Mouse (Mus musculus) hindbrain, embryonic 14.5 days (tissue): Measurements from ENCODE around the gene Dysf. TPM values are rescaled to one million over a fixed set of nuclear protein-coding genes. Genes with fewer than 3 reads are reported as not detected.

Experiments used
- ATAC-seq: fragments of 200-750 bp; cut with Nextera tagmentation; 2 replicates; pipeline ENCODE4 v1.8.0; 2017; ENCODE audit warnings: moderate number of reproducible peaks, mild to moderate bottlenecking, moderate TSS enrichment, moderate library complexity; ENCODE audit not compliant: low FRiP score
- DNase-seq: peaks from one replicate; pipeline ENCODE4 v3.0.0-alpha.2; 2015; ENCODE audit warnings: low spot score
- H3K27ac ChIP-seq: fragments of 300-500 bp; sonication (generic); 2 replicates; pipeline ENCODE4 v1.5.1; 2014; ENCODE audit warnings: mild to moderate bottlenecking, moderate library complexity
- H3K27me3 ChIP-seq: fragments of 300-500 bp; sonication (generic); 2 replicates; pipeline ENCODE4 v1.6.1; 2014; ENCODE audit warnings: mild to moderate bottlenecking, low read length, mixed read lengths; ENCODE audit not compliant: control insufficient read depth, insufficient read depth
- H3K36me3 ChIP-seq: fragments of 300-500 bp; sonication (generic); replicated peaks from 2 replicates; pipeline ENCODE4 v1.6.1; 2014; ENCODE audit not compliant: control insufficient read depth, insufficient read depth
- H3K4me1 ChIP-seq: fragments of 300-500 bp; sonication (generic); replicated peaks from 2 replicates; pipeline ENCODE4 v1.6.1; 2014; ENCODE audit warnings: antibody characterized with exemption, low read length, mixed read lengths; ENCODE audit not compliant: control insufficient read depth, insufficient read depth
- H3K4me2 ChIP-seq: fragments of 300-500 bp; sonication (generic); replicated peaks from 2 replicates; pipeline ENCODE4 v1.6.1; 2014; ENCODE audit warnings: mild to moderate bottlenecking, moderate library complexity
- H3K4me3 ChIP-seq: fragments of 300-500 bp; sonication (generic); replicated peaks from 2 replicates; pipeline ENCODE4 v1.5.1; 2014; ENCODE audit warnings: mild to moderate bottlenecking, low read length
- H3K9ac ChIP-seq: fragments of 300-500 bp; sonication (generic); 2 replicates; pipeline ENCODE4 v1.6.1; 2014
- H3K9me3 ChIP-seq: fragments of 300-500 bp; sonication (generic); 2 replicates; pipeline ENCODE4 v1.6.1; 2016; ENCODE audit warnings: low read length; ENCODE audit not compliant: control insufficient read depth
- WGBS: fragments of 180-500 bp; shearing (Covaris S2); extraction: QIAGEN DNeasy Blood & Tissue Kit; methylation state at CpG from one replicate; pipeline ENCODE4 v1.1.7; 2014; 5-methylcytosine and 5-hydroxymethylcytosine counted together
- polyA plus RNA-seq: library from polyadenylated mRNA; unstranded; fragments of >200 nt; fragmentation: Nextera tagmentation; extraction: Ambion mirVana; gene quantifications from 2 replicates; pipeline ENCODE4 v1.2.1, GENCODE M21; 2014

Gene Dysf
- polyA plus RNA-seq, 1 experiment from 2014 or later = 3.3 TPM

- H3K27ac ChIP-seq = no peak overlapping the region
- ATAC-seq (no peak), DNase-seq (no peak)
- H3K36me3 ChIP-seq = no peaks in the 10 kb centered on the region
- H3K4me1 ChIP-seq = no peaks in the 10 kb centered on the region
- no peak overlapping the region for H3K9ac ChIP-seq
- WGBS = 90% methylated on average over 9 of the region's 9 CpGs
- no peak overlapping the region for H3K4me3 ChIP-seq
- H3K27me3 ChIP-seq = no peaks in the 10 kb centered on the region
- H3K4me2 ChIP-seq = no peak overlapping the region
- 0 out of 2 replicates have a peak, but pooled peaks cover 2% of the 10 kb centered on the region for H3K9me3 ChIP-seq
Observed at GRCm38 (mm10) chr6:84094536-84094935, 86.1 kb downstream of the Dysf start.

- no peak overlapping the region for H3K9ac ChIP-seq
- no peaks in the 10 kb centered on the region for H3K36me3 ChIP-seq
- H3K4me3 ChIP-seq = no peak overlapping the region
- no peaks in the 10 kb centered on the region for H3K9me3 ChIP-seq
- DNase-seq = peak; percentile 92
- no peaks in the 10 kb centered on the region for H3K27me3 ChIP-seq
- no peak overlapping the region for H3K4me2 ChIP-seq
- H3K27ac ChIP-seq = no peak overlapping the region
- ATAC-seq = no peak
- H3K4me1 ChIP-seq = no peaks in the 10 kb centered on the region
- 20% methylated on average over 7 of the region's 7 CpGs for WGBS
Observed at GRCm38 (mm10) chr6:84094998-84095397, 86.6 kb downstream of the Dysf start.

- no peaks in the 10 kb centered on the region for H3K4me1 ChIP-seq
- no peak overlapping the region for H3K27ac ChIP-seq
- no peaks in the 10 kb centered on the region for H3K27me3 ChIP-seq
- H3K36me3 ChIP-seq = no peaks in the 10 kb centered on the region
- no peak overlapping the region for H3K9ac ChIP-seq
- WGBS = 10% methylated on average over 7 of the region's 7 CpGs
- no peaks in the 10 kb centered on the region for H3K9me3 ChIP-seq
- ATAC-seq (peak; percentile 64), DNase-seq (peak; percentile 98)
- no peak overlapping the region for H3K4me2 ChIP-seq
- H3K4me3 ChIP-seq = no peak overlapping the region
Observed at GRCm38 (mm10) chr6:84095882-84096281, 87.5 kb downstream of the Dysf start.

- H3K27me3 ChIP-seq = 0 out of 2 replicates have a peak, but pooled peaks cover 3% of the 10 kb centered on the region
- H3K9ac ChIP-seq = no peak overlapping the region
- ATAC-seq (no peak), DNase-seq (no peak)
- H3K27ac ChIP-seq = no peak overlapping the region
- peaks cover 16% of the 10 kb centered on the region; the same call in 1 of the 2 replicates for H3K4me1 ChIP-seq
- H3K4me3 ChIP-seq = no peak overlapping the region
- no peaks in the 10 kb centered on the region for H3K9me3 ChIP-seq
- no peak overlapping the region for H3K4me2 ChIP-seq
- no peaks in the 10 kb centered on the region for H3K36me3 ChIP-seq
- 56% methylated on average over 15 of the region's 15 CpGs for WGBS
Observed at GRCm38 (mm10) chr6:84102002-84102401, 93.6 kb downstream of the Dysf start.

- 3% methylated on average over 40 of the region's 40 CpGs for WGBS
- H3K27ac ChIP-seq = peak overlapping the region; percentile 72; the same call in 1 of the 2 replicates
- peaks cover 16% of the 10 kb centered on the region; the same call in 1 of the 2 replicates for H3K4me1 ChIP-seq
Observed at GRCm38 (mm10) chr6:84105148-84106022, 97.0 kb downstream of the Dysf start.

GRCm38 (mm10) chr6:84106082-84106481 lies 97.7 kb downstream of the Dysf start:
- H3K36me3 ChIP-seq = no peaks in the 10 kb centered on the region
- H3K4me1 ChIP-seq = peaks cover 16% of the 10 kb centered on the region; the same call in 1 of the 2 replicates
- H3K9me3 ChIP-seq = no peaks in the 10 kb centered on the region
- 0 out of 2 replicates have a peak, but pooled peaks cover 3% of the 10 kb centered on the region for H3K27me3 ChIP-seq
- H3K4me3 ChIP-seq = peak overlapping the region; percentile 37
- peak overlapping the region; percentile 52 for H3K9ac ChIP-seq
- ATAC-seq = no peak
- peak overlapping the region; percentile 72 for H3K27ac ChIP-seq
- no peak for DNase-seq
- H3K4me2 ChIP-seq = peak overlapping the region; percentile 73
- WGBS = 6% methylated on average over 12 of the region's 12 CpGs

More at GRCm38 (mm10) chr6:84105148-84106022, 97.0 kb downstream of the Dysf start:
- no peaks in the 10 kb centered on the region for H3K36me3 ChIP-seq
- H3K4me2 ChIP-seq = peak overlapping the region; percentile 73
- H3K4me3 ChIP-seq = peak overlapping the region; percentile 37
- peak; percentile 73 for DNase-seq
- H3K9ac ChIP-seq = peak overlapping the region; percentile 52
- ATAC-seq = peak; percentile 80
- no peaks in the 10 kb centered on the region for H3K9me3 ChIP-seq
- 0 out of 2 replicates have a peak, but pooled peaks cover 3% of the 10 kb centered on the region for H3K27me3 ChIP-seq

- Histone ChIP-seq H3K4me1 (peaks cover 11% of the 10 kb centered on the region; the same call in 1 of the 2 replicates), H3K9me3 (no peaks in the 10 kb centered on the region), H3K27me3 (0 out of 2 replicates have a peak, but pooled peaks cover 3% of the 10 kb centered on the region), H3K4me2 (no peak overlapping the region), H3K27ac (no peak overlapping the region), H3K4me3 (no peak overlapping the region), H3K9ac (no peak overlapping the region), H3K36me3 (no peaks in the 10 kb centered on the region)
- no peak for ATAC-seq
- DNase-seq = no peak
- 85% methylated on average over 6 of the region's 6 CpGs for WGBS
Observed at GRCm38 (mm10) chr6:84110377-84110776, 102.0 kb downstream of the Dysf start.

- Histone ChIP-seq H3K27me3 (0 out of 2 replicates have a peak, but pooled peaks cover 3% of the 10 kb centered on the region), H3K9me3 (no peaks in the 10 kb centered on the region), H3K4me3 (no peak overlapping the region), H3K9ac (no peak overlapping the region), H3K4me1 (peaks cover 5% of the 10 kb centered on the region; the same call in 1 of the 2 replicates), H3K27ac (no peak overlapping the region), H3K36me3 (no peaks in the 10 kb centered on the region), H3K4me2 (no peak overlapping the region)
- 92% methylated on average over 11 of the region's 11 CpGs for WGBS
- no peak for DNase-seq
- no peak for ATAC-seq
Observed at GRCm38 (mm10) chr6:84111106-84111505, 102.7 kb downstream of the Dysf start.

GRCm38 (mm10) chr6:84119731-84120530 lies 111.5 kb downstream of the Dysf start:
- no peak for DNase-seq
- WGBS = 61% methylated on average over 24 of the region's 24 CpGs
- no peak overlapping the region for H3K4me3 ChIP-seq
- ATAC-seq = no peak; the same call in 1 of the 2 replicates
- no peaks in the 10 kb centered on the region for H3K4me1 ChIP-seq
- no peaks in the 10 kb centered on the region for H3K9me3 ChIP-seq
- no peak overlapping the region for H3K4me2 ChIP-seq
- no peaks in the 10 kb centered on the region for H3K27me3 ChIP-seq
- H3K36me3 ChIP-seq = no peaks in the 10 kb centered on the region
- no peak overlapping the region for H3K27ac ChIP-seq
- H3K9ac ChIP-seq = no peak overlapping the region
